Mouse (Mus musculus) G1E (cell line): ENCODE data around the gene Prmt1. TPM values are rescaled to one million over a fixed set of nuclear protein-coding genes. Genes with fewer than 3 reads are reported as not detected.

Experiments
- ATAC-seq: 2 replicates; pipeline ENCODE4 v1.8.0; 2016; ENCODE audit warnings: mild to moderate bottlenecking; ENCODE audit not compliant: insufficient number of reproducible peaks, poor library complexity, low FRiP score, severe bottlenecking; ENCODE audit errors: extremely low read depth
- DNase-seq: peaks from one replicate; pipeline ENCODE4 v3.0.0; 2012; ENCODE audit warnings: low spot score
- H3K27me3 ChIP-seq: 2 replicates; pipeline ENCODE4 v1.6.1; 2012; ENCODE audit warnings: mild to moderate bottlenecking, low read length, inconsistent platforms; ENCODE audit not compliant: insufficient read depth
- H3K36me3 ChIP-seq: replicated peaks from 2 replicates; pipeline ENCODE3; 2012; ENCODE audit warnings: mild to moderate bottlenecking, inconsistent platforms
- H3K4me1 ChIP-seq: 2 replicates; pipeline ENCODE4 v1.6.1; 2012; ENCODE audit warnings: low read depth, low read length, inconsistent platforms, mixed read lengths; ENCODE audit not compliant: insufficient read depth
- H3K4me3 ChIP-seq: 2 replicates; pipeline ENCODE4 v1.5.1; 2012; ENCODE audit warnings: low read depth, mild to moderate bottlenecking, inconsistent platforms, low read length, moderate library complexity, mixed read lengths
- H3K9me3 ChIP-seq: replicated peaks from 2 replicates; pipeline ENCODE4 v1.6.1; 2012; ENCODE audit warnings: inconsistent platforms
- CTCF ChIP-seq: IDR thresholded peaks from 2 replicates; pipeline ENCODE4 v1.5.1; 2012; ENCODE audit warnings: low read depth, low read length, inconsistent platforms, mixed read lengths
- GATA1 ChIP-seq: IDR thresholded peaks from 2 replicates; pipeline ENCODE4 v1.6.1; 2012; ENCODE audit warnings: borderline replicate concordance, low read length, inconsistent platforms, mixed read lengths
- GATA2 ChIP-seq: IDR thresholded peaks from 2 replicates; pipeline ENCODE4 v1.6.1; 2012; ENCODE audit warnings: low read depth, low read length, inconsistent platforms, borderline replicate concordance
- POLR2AphosphoS5 ChIP-seq: IDR thresholded peaks from 2 replicates; pipeline ENCODE4 v1.6.1; 2012; ENCODE audit warnings: low read depth, low read length, inconsistent platforms; ENCODE audit not compliant: insufficient replicate concordance
- TAL1 ChIP-seq: conservative IDR thresholded peaks from 2 replicates; pipeline ENCODE4 v1.6.1; 2012; ENCODE audit warnings: low read depth, low read length, inconsistent platforms, mixed read lengths
- polyA plus RNA-seq: library from polyadenylated mRNA; stranded (reverse); fragments of >175 nt; gene quantifications from 2 replicates; pipeline ENCODE4 v1.2.3, GENCODE M21; 2012
- total RNA-seq, 2 experiments: library from RNA; stranded (forward) in 1 of 2; stranded (reverse) in 1 of 2; fragments of 200-1000 nt in 1 of 2; fragments of >200 nt in 1 of 2; fragmentation: Nextera tagmentation in 1 of 2; gene quantifications; 2 replicates each; pipeline ENCODE4 v1.2.3; 2014 to 2017

Prmt1 gene
- total and polyA plus RNA-seq, 3 experiments: 97.2 to 169 (median 105) TPM

- no peak overlapping the region for H3K4me3 ChIP-seq
- H3K27me3 ChIP-seq: peaks cover 3% of the 10 kb centered on the region
- H3K4me1 ChIP-seq: peaks cover 61% of the 10 kb centered on the region
Observed at GRCm38 (mm10) chr7:45014096-45014451, 27.7 kb upstream of the Prmt1 start.

GRCm38 (mm10) chr7:45013366-45014095, 27.2 kb upstream of the Prmt1 start:
- peaks cover 56% of the 10 kb centered on the region for H3K4me1 ChIP-seq
- ATAC-seq (no peak), DNase-seq (no peak)
- H3K4me3 ChIP-seq: no peak overlapping the region; the same call in 1 of the 2 replicates
- no peaks in the 10 kb centered on the region for H3K9me3 ChIP-seq
- TF ChIP-seq GATA1: no peak
- no peak for TF ChIP-seq TAL1
- no peak for TF ChIP-seq POLR2AphosphoS5
- TF ChIP-seq GATA2: no peak
- TF ChIP-seq CTCF: no peak
- peaks cover 61% of the 10 kb centered on the region for H3K36me3 ChIP-seq
- no peaks in the 10 kb centered on the region for H3K27me3 ChIP-seq

More at GRCm38 (mm10) chr7:45014096-45014451, 27.7 kb upstream of the Prmt1 start:
- ATAC-seq (no peak), DNase-seq (no peak)
- TF ChIP-seq POLR2AphosphoS5: no peak
- TF ChIP-seq GATA2: no peak
- no peak for TF ChIP-seq TAL1
- no peak for TF ChIP-seq GATA1
- TF ChIP-seq CTCF: no peak
- peaks cover 56% of the 10 kb centered on the region for H3K36me3 ChIP-seq
- no peaks in the 10 kb centered on the region for H3K9me3 ChIP-seq

- Histone ChIP-seq H3K9me3 (peaks cover 3% of the 10 kb centered on the region), H3K4me1 (peaks cover 50% of the 10 kb centered on the region), H3K27me3 (no peaks in the 10 kb centered on the region), H3K4me3 (no peak overlapping the region), H3K36me3 (peaks cover 68% of the 10 kb centered on the region)
- no peak for TF ChIP-seq POLR2AphosphoS5
- no peak for TF ChIP-seq GATA1
- TF ChIP-seq GATA2: no peak
- TF ChIP-seq CTCF: no peak
- no peak for TF ChIP-seq TAL1
- ATAC-seq (no peak), DNase-seq (no peak)
Observed at GRCm38 (mm10) chr7:45012824-45013223, 26.5 kb upstream of the Prmt1 start.

- Histone ChIP-seq H3K9me3 (peaks cover 7% of the 10 kb centered on the region), H3K27me3 (no peaks in the 10 kb centered on the region), H3K4me3 (no peak overlapping the region), H3K36me3 (peaks cover 76% of the 10 kb centered on the region), H3K4me1 (peaks cover 50% of the 10 kb centered on the region)
- no peak for ATAC-seq
- no peak for TF ChIP-seq GATA1
- TF ChIP-seq TAL1: no peak
- TF ChIP-seq CTCF: no peak
- no peak for TF ChIP-seq GATA2
- no peak for TF ChIP-seq POLR2AphosphoS5
- no peak for DNase-seq
Observed at GRCm38 (mm10) chr7:45012011-45012410, 25.6 kb upstream of the Prmt1 start.

- peaks cover 99% of the 10 kb centered on the region for H3K36me3 ChIP-seq
- TF ChIP-seq POLR2AphosphoS5 (no peak), CTCF (no peak), GATA2 (no peak), TAL1 (no peak), GATA1 (no peak)
- ATAC-seq (no peak), DNase-seq (no peak)
- peaks cover 56% of the 10 kb centered on the region for H3K4me1 ChIP-seq
- H3K4me3 ChIP-seq: no peak overlapping the region
- peaks cover 7% of the 10 kb centered on the region for H3K9me3 ChIP-seq
- no peaks in the 10 kb centered on the region for H3K27me3 ChIP-seq
Observed at GRCm38 (mm10) chr7:45008411-45008810, 22.0 kb upstream of the Prmt1 start.

GRCm38 (mm10) chr7:45007846-45008245, 21.5 kb upstream of the Prmt1 start:
- H3K9me3 ChIP-seq: peaks cover 7% of the 10 kb centered on the region
- H3K27me3 ChIP-seq: no peaks in the 10 kb centered on the region
- no peak for TF ChIP-seq POLR2AphosphoS5
- TF ChIP-seq GATA2: no peak
- no peak for TF ChIP-seq GATA1
- TF ChIP-seq CTCF: no peak
- TF ChIP-seq TAL1: no peak
- H3K4me3 ChIP-seq: peak overlapping the region; percentile 30
- H3K4me1 ChIP-seq: peaks cover 55% of the 10 kb centered on the region
- peaks cover 99% of the 10 kb centered on the region for H3K36me3 ChIP-seq
- no peak for ATAC-seq
- no peak for DNase-seq
